Mouse (Mus musculus): ENCODE results near the gene Actl6a. TPM values are rescaled to one million over a fixed set of nuclear protein-coding genes. Genes with fewer than 3 reads are reported as not detected.
"Not testable (repeated sequence)": the region's sequence is repeated elsewhere in the genome, so short reads cannot be mapped to it uniquely, and the experiment has no call there.

The Actl6a gene
- 47.9 and 49.2 TPM in 2 replicates for polyA plus RNA-seq (2015; fragmentation: Nextera tagmentation; extraction: Ambion mirVana)

DNA sequence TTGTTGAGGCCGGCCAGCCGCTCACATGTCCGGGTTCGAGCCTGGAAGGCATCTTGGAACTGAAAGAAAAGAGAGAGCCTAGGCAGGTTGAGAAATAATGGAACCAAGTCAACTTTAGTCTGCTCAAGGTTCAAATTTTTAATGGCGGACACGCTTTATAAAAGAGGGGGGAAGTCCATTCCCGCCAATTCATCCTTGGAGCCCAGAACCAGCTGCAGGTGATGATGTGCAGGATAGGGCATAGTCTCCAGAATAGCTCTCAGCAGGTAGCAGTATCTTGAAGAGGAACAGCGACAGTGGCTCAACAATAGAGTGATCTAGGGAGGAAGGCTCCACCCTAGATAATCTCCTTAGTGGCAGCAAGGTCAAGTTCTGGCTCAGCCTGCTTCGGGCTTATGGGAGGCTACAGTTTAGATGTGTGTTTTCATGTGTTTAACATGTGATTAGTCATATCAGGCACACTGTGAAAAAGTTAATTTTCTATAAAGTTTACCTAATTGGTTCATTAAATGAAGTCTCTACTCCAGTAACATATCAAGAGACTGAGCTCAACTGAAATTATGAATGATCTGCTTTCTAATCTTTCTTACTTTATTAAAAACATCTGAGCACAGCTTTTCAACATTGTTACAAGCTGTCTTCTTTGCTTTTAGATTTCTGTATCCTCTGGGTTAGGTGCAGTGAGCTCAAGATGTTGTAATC lies at the start of gene Actl6a:
Actl6a (plus strand) TSS at position 652 of the 702 bp plus-strand sequence.
- WGBS = 77% methylated on average over 9 of the region's 9 CpGs
- not testable (repeated sequence) for H3K27ac ChIP-seq (ENCODE audit: low read depth, low read length); H3K27me3 ChIP-seq (replicated peaks; ENCODE audit: control insufficient read depth, insufficient read depth, low read length)

DNA sequence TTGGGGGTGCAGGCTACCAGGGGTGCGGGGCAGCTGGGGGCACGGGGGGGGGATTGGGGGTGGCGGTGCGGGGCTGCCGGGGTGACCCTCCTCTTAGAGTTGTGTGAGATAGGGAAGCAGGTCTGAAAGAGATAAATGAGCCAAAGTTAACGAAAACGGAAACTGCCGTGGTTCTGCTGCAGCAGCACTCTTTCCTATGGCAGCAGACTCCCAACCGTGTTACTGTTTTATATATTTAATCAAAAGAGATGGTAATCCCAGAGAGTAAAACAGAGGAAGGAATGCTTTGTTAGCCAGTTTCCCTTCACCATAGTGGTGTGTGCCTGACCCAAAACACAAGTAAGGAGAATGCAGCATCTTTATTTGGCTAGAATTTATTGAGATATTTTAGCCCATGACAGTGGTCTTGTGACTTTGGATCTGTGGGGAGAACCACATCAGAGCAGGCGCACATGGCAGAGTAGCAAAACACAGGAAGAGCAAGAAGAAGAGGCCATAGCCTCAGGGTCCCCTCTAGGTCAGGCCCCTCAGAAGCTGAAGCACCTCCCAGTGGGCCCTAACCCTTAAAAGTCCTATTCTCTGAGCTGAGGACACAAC lies 49.6 kb upstream of the Actl6a start:
- Histone ChIP-seq H3K9ac (ENCODE audit: low read depth, low read length) (no peak overlapping the region), H3K4me3 (ENCODE audit: low read depth, low read length) (no peak overlapping the region), H3K36me3 (ENCODE audit: control insufficient read depth, insufficient read depth) (no peaks in the 10 kb centered on the region), H3K27ac (ENCODE audit: low read depth, low read length) (no peak overlapping the region), H3K27me3 (replicated peaks; ENCODE audit: control insufficient read depth, insufficient read depth, low read length) (no peaks in the 10 kb centered on the region), H3K4me1 (replicated peaks; ENCODE audit: control insufficient read depth, insufficient read depth, low read length) (no peaks in the 10 kb centered on the region), H3K9me3 (ENCODE audit: control insufficient read depth) (no peaks in the 10 kb centered on the region), H3K4me2 (replicated peaks; ENCODE audit: low read depth) (no peak overlapping the region)
- 76% methylated on average over 10 of the region's 10 CpGs for WGBS
- no peak for TF ChIP-seq CTCF (IDR thresholded peaks at IDR 0.05; ENCODE audit: low read depth)
- ATAC-seq = no peak

More for the DNA sequence above, at the start of gene Actl6a:
- not testable (repeated sequence) for H3K4me3 ChIP-seq (ENCODE audit: low read depth, low read length); H3K4me1 ChIP-seq (replicated peaks; ENCODE audit: control insufficient read depth, insufficient read depth, low read length); ATAC-seq; H3K9me3 ChIP-seq (ENCODE audit: control insufficient read depth); H3K36me3 ChIP-seq (ENCODE audit: control insufficient read depth, insufficient read depth); H3K9ac ChIP-seq (ENCODE audit: low read depth, low read length); H3K4me2 ChIP-seq (replicated peaks; ENCODE audit: low read depth)

DNA sequence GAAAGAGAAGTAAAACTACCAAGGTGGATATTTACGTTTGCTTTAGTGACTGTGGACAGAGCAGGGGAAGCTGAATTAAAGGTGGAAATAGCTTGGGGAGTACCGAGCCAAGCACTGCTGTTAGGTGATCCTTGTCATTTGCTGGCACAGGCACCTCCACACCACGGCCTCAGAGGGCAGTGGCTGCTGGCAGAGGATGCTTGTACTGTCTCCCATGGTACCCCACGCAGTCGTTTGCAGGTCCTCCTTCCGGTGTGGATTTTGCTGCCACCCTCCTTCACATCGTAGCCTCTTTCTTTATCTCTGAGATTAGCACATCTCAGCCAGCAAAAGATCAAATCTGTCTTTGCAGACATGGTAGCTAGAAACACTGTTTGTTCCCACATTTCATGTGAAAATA lies 47.7 kb upstream of the Actl6a start:
- peak; percentile 44; the same call in 1 of the 2 replicates for ATAC-seq
- H3K9me3 ChIP-seq (ENCODE audit: control insufficient read depth) = no peaks in the 10 kb centered on the region
- TF ChIP-seq CTCF (IDR thresholded peaks at IDR 0.05; ENCODE audit: low read depth) = no peak
- H3K9ac ChIP-seq (ENCODE audit: low read depth, low read length) = no peak overlapping the region
- H3K4me1 ChIP-seq (replicated peaks; ENCODE audit: control insufficient read depth, insufficient read depth, low read length) = no peaks in the 10 kb centered on the region
- no peaks in the 10 kb centered on the region for H3K36me3 ChIP-seq (ENCODE audit: control insufficient read depth, insufficient read depth)
- H3K4me3 ChIP-seq (ENCODE audit: low read depth, low read length) = peak overlapping the region; percentile 6; the same call in 1 of the 2 replicates
- 50% methylated on average over 7 of the region's 7 CpGs for WGBS
- peak overlapping the region; percentile 48 for H3K4me2 ChIP-seq (replicated peaks; ENCODE audit: low read depth)
- peak overlapping the region; percentile 30; the same call in 1 of the 2 replicates for H3K27ac ChIP-seq (ENCODE audit: low read depth, low read length)
- no peaks in the 10 kb centered on the region for H3K27me3 ChIP-seq (replicated peaks; ENCODE audit: control insufficient read depth, insufficient read depth, low read length)

DNA sequence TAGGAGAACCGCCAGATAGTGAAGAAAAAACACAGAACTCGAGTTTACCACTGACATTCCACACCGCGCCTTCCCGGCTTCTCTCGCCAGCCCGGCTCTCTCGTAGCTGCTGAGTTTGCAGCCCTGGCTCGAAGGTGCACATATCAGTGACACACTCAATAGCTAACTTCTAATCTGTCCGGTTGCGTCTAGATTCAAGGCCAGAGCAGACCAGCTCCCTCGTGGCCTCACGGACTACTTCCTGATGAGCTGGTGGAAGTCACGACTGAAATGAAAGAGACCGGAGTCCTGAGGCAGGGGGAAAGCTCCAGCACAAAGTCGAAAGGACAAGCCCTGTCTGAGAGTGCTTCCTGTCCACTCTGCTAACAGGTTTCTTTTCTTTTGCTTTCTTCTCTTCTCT lies 47.3 kb upstream of the Actl6a start:
- Histone ChIP-seq H3K4me1 (replicated peaks; ENCODE audit: control insufficient read depth, insufficient read depth, low read length) (no peaks in the 10 kb centered on the region), H3K4me2 (replicated peaks; ENCODE audit: low read depth) (peak overlapping the region; percentile 48), H3K9me3 (ENCODE audit: control insufficient read depth) (no peaks in the 10 kb centered on the region), H3K36me3 (ENCODE audit: control insufficient read depth, insufficient read depth) (no peaks in the 10 kb centered on the region), H3K9ac (ENCODE audit: low read depth, low read length) (no peak overlapping the region), H3K27me3 (replicated peaks; ENCODE audit: control insufficient read depth, insufficient read depth, low read length) (no peaks in the 10 kb centered on the region), H3K4me3 (ENCODE audit: low read depth, low read length) (peak overlapping the region; percentile 6; the same call in 1 of the 2 replicates), H3K27ac (ENCODE audit: low read depth, low read length) (peak overlapping the region; percentile 30; the same call in 1 of the 2 replicates)
- no peak for TF ChIP-seq CTCF (IDR thresholded peaks at IDR 0.05; ENCODE audit: low read depth)
- WGBS = 31% methylated on average over 16 of the region's 16 CpGs
- ATAC-seq = peak; percentile 97

DNA sequence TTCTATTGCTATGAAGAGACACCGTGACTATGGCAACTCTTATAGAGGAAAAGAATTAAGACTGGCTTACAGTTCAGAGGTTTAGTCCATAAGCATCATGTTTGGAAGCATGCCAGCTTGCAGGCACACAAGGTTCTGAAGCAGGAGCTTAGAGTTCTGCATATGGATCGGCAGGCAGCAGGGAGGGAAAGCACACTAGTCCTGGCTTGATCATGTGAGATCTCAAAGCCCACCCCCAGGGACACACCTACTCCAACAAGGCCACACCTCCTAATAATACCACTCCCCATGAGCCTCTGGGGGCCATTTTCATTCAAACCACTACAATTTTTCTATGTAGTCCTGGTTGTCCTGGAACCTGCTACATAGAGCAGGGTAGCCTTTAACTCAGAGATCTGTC lies 46.6 kb upstream of the Actl6a start:
- no peaks in the 10 kb centered on the region for H3K36me3 ChIP-seq (ENCODE audit: control insufficient read depth, insufficient read depth)
- H3K4me2 ChIP-seq (replicated peaks; ENCODE audit: low read depth) = no peak overlapping the region
- H3K27ac ChIP-seq (ENCODE audit: low read depth, low read length) = 0 out of 2 replicates have a peak overlapping the region, but pooled peaks have one; percentile 30
- WGBS = 83% methylated on average over 2 of the region's 2 CpGs
- H3K27me3 ChIP-seq (replicated peaks; ENCODE audit: control insufficient read depth, insufficient read depth, low read length) = no peaks in the 10 kb centered on the region
- no peak overlapping the region for H3K4me3 ChIP-seq (ENCODE audit: low read depth, low read length)
- no peak overlapping the region for H3K9ac ChIP-seq (ENCODE audit: low read depth, low read length)
- ATAC-seq = no peak
- no peaks in the 10 kb centered on the region for H3K4me1 ChIP-seq (replicated peaks; ENCODE audit: control insufficient read depth, insufficient read depth, low read length)
- TF ChIP-seq CTCF (IDR thresholded peaks at IDR 0.05; ENCODE audit: low read depth) = no peak
- no peaks in the 10 kb centered on the region for H3K9me3 ChIP-seq (ENCODE audit: control insufficient read depth)

DNA sequence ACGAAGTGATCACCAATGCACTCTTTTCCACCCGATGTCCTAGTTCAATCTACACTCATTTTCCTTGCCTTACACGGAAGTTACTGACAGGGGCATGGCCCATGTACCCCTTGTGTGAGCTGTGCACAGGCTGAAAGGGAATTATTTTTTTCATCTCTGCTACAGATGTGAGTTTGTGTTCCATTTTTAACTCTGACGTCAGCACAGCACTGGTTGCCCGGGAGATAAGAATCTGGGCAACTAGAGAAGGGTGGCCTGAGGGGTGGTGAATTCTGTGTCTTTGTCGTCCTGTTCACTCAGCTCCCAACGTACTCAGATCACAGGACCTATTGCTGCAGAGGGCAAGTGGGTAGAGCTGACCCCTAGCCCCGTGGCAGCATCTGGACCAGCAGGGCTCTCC lies 45.8 kb upstream of the Actl6a start:
- 68% methylated on average over 8 of the region's 8 CpGs for WGBS
- no peaks in the 10 kb centered on the region for H3K9me3 ChIP-seq (ENCODE audit: control insufficient read depth)
- peak; percentile 11; the same call in 1 of the 2 replicates for ATAC-seq
- H3K27me3 ChIP-seq (replicated peaks; ENCODE audit: control insufficient read depth, insufficient read depth, low read length) = no peaks in the 10 kb centered on the region
- no peak overlapping the region for H3K4me2 ChIP-seq (replicated peaks; ENCODE audit: low read depth)
- H3K4me3 ChIP-seq (ENCODE audit: low read depth, low read length) = no peak overlapping the region
- TF ChIP-seq CTCF (IDR thresholded peaks at IDR 0.05; ENCODE audit: low read depth) = no peak
- no peak overlapping the region for H3K27ac ChIP-seq (ENCODE audit: low read depth, low read length)
- no peak overlapping the region for H3K9ac ChIP-seq (ENCODE audit: low read depth, low read length)
- no peaks in the 10 kb centered on the region for H3K4me1 ChIP-seq (replicated peaks; ENCODE audit: control insufficient read depth, insufficient read depth, low read length)
- H3K36me3 ChIP-seq (ENCODE audit: control insufficient read depth, insufficient read depth) = no peaks in the 10 kb centered on the region

Data from intestine, postnatal 0 days (tissue).